Mouse (Mus musculus): Measurements from ENCODE around the gene Pde3a. TPM values are rescaled to one million over a fixed set of nuclear protein-coding genes. Genes with fewer than 3 reads are reported as not detected.

Pde3a gene
- polyA plus RNA-seq, 1 experiment, result 8.9 TPM

GRCm38 (mm10) chr6:141375155-141375554, 126.1 kb downstream of the Pde3a start:
- Histone ChIP-seq H3K4me1 (ENCODE audit: control insufficient read depth, insufficient read depth, low read length) (0 out of 2 replicates have a peak, but pooled peaks cover 2% of the 10 kb centered on the region), H3K4me3 (ENCODE audit: insufficient read depth, low read length) (no peak overlapping the region), H3K27ac (ENCODE audit: insufficient read depth, low read length) (no peak overlapping the region)
- TF ChIP-seq CTCF (IDR thresholded peaks at IDR 0.05; ENCODE audit: borderline replicate concordance, insufficient read depth, low read length), result no peak
- no peak for TF ChIP-seq POLR2A (IDR thresholded peaks at IDR 0.05; ENCODE audit: low read depth, low read length)

- H3K27ac ChIP-seq (ENCODE audit: insufficient read depth, low read length), result peak overlapping the region; percentile 32; the same call in 1 of the 2 replicates
- no peak overlapping the region for H3K4me3 ChIP-seq (ENCODE audit: insufficient read depth, low read length)
- TF ChIP-seq POLR2A (IDR thresholded peaks at IDR 0.05; ENCODE audit: low read depth, low read length), result no peak
- TF ChIP-seq CTCF (IDR thresholded peaks at IDR 0.05; ENCODE audit: borderline replicate concordance, insufficient read depth, low read length), result no peak
- H3K4me1 ChIP-seq (ENCODE audit: control insufficient read depth, insufficient read depth, low read length), result peaks cover 5% of the 10 kb centered on the region; the same call in 1 of the 2 replicates
Observed at GRCm38 (mm10) chr6:141380927-141381326, 131.9 kb downstream of the Pde3a start.

GRCm38 (mm10) chr6:141381473-141381872, 132.4 kb downstream of the Pde3a start:
- TF ChIP-seq POLR2A (IDR thresholded peaks at IDR 0.05; ENCODE audit: low read depth, low read length) (no peak), CTCF (IDR thresholded peaks at IDR 0.05; ENCODE audit: borderline replicate concordance, insufficient read depth, low read length) (no peak)
- H3K4me1 ChIP-seq (ENCODE audit: control insufficient read depth, insufficient read depth, low read length), result peaks cover 7% of the 10 kb centered on the region
- no peak overlapping the region for H3K4me3 ChIP-seq (ENCODE audit: insufficient read depth, low read length)
- H3K27ac ChIP-seq (ENCODE audit: insufficient read depth, low read length), result 0 out of 2 replicates have a peak overlapping the region, but pooled peaks have one; percentile 6

GRCm38 (mm10) chr6:141381881-141382370, 132.9 kb downstream of the Pde3a start:
- Histone ChIP-seq H3K27ac (ENCODE audit: insufficient read depth, low read length) (0 out of 2 replicates have a peak overlapping the region, but pooled peaks have one; percentile 6), H3K4me3 (ENCODE audit: insufficient read depth, low read length) (no peak overlapping the region), H3K4me1 (ENCODE audit: control insufficient read depth, insufficient read depth, low read length) (peaks cover 8% of the 10 kb centered on the region)
- TF ChIP-seq CTCF (IDR thresholded peaks at IDR 0.05; ENCODE audit: borderline replicate concordance, insufficient read depth, low read length) (no peak), POLR2A (IDR thresholded peaks at IDR 0.05; ENCODE audit: low read depth, low read length) (no peak)

GRCm38 (mm10) chr6:141388104-141388503, 139.0 kb downstream of the Pde3a start:
- H3K4me3 ChIP-seq (ENCODE audit: insufficient read depth, low read length), result no peak overlapping the region
- H3K27ac ChIP-seq (ENCODE audit: insufficient read depth, low read length), result peak overlapping the region; percentile 81
- TF ChIP-seq CTCF (IDR thresholded peaks at IDR 0.05; ENCODE audit: borderline replicate concordance, insufficient read depth, low read length) (no peak), POLR2A (IDR thresholded peaks at IDR 0.05; ENCODE audit: low read depth, low read length) (no peak)
- H3K4me1 ChIP-seq (ENCODE audit: control insufficient read depth, insufficient read depth, low read length), result peaks cover 4% of the 10 kb centered on the region; the same call in 1 of the 2 replicates

GRCm38 (mm10) chr6:141395926-141396325, 146.9 kb downstream of the Pde3a start:
- H3K27ac ChIP-seq (ENCODE audit: insufficient read depth, low read length), result peak overlapping the region; percentile 80

GRCm38 (mm10) chr6:141399411-141399810, 150.3 kb downstream of the Pde3a start:
- Histone ChIP-seq H3K27ac (ENCODE audit: insufficient read depth, low read length) (peak overlapping the region; percentile 86; the same call in 1 of the 2 replicates), H3K4me1 (ENCODE audit: control insufficient read depth, insufficient read depth, low read length) (peaks cover 9% of the 10 kb centered on the region), H3K4me3 (ENCODE audit: insufficient read depth, low read length) (no peak overlapping the region)
- TF ChIP-seq CTCF (IDR thresholded peaks at IDR 0.05; ENCODE audit: borderline replicate concordance, insufficient read depth, low read length), result no peak
- TF ChIP-seq POLR2A (IDR thresholded peaks at IDR 0.05; ENCODE audit: low read depth, low read length), result no peak

More at GRCm38 (mm10) chr6:141395926-141396325, 146.9 kb downstream of the Pde3a start:
- Histone ChIP-seq H3K4me1 (ENCODE audit: control insufficient read depth, insufficient read depth, low read length) (peaks cover 9% of the 10 kb centered on the region), H3K4me3 (ENCODE audit: insufficient read depth, low read length) (no peak overlapping the region)
- TF ChIP-seq POLR2A (IDR thresholded peaks at IDR 0.05; ENCODE audit: low read depth, low read length) (no peak), CTCF (IDR thresholded peaks at IDR 0.05; ENCODE audit: borderline replicate concordance, insufficient read depth, low read length) (no peak)

GRCm38 (mm10) chr6:141403943-141404342, 154.9 kb downstream of the Pde3a start:
- peaks cover 4% of the 10 kb centered on the region for H3K4me1 ChIP-seq (ENCODE audit: control insufficient read depth, insufficient read depth, low read length)
- no peak overlapping the region for H3K27ac ChIP-seq (ENCODE audit: insufficient read depth, low read length)

GRCm38 (mm10) chr6:141404649-141405048, 155.6 kb downstream of the Pde3a start:
- H3K27ac ChIP-seq (ENCODE audit: insufficient read depth, low read length), result no peak overlapping the region
- no peak for TF ChIP-seq CTCF (IDR thresholded peaks at IDR 0.05; ENCODE audit: borderline replicate concordance, insufficient read depth, low read length)
- no peak for TF ChIP-seq POLR2A (IDR thresholded peaks at IDR 0.05; ENCODE audit: low read depth, low read length)
- no peak overlapping the region for H3K4me3 ChIP-seq (ENCODE audit: insufficient read depth, low read length)
- peaks cover 3% of the 10 kb centered on the region for H3K4me1 ChIP-seq (ENCODE audit: control insufficient read depth, insufficient read depth, low read length)

More at GRCm38 (mm10) chr6:141403943-141404342, 154.9 kb downstream of the Pde3a start:
- no peak for TF ChIP-seq CTCF (IDR thresholded peaks at IDR 0.05; ENCODE audit: borderline replicate concordance, insufficient read depth, low read length)
- TF ChIP-seq POLR2A (IDR thresholded peaks at IDR 0.05; ENCODE audit: low read depth, low read length), result no peak
- no peak overlapping the region for H3K4me3 ChIP-seq (ENCODE audit: insufficient read depth, low read length)

GRCm38 (mm10) chr6:141405496-141405895, 156.4 kb downstream of the Pde3a start:
- TF ChIP-seq POLR2A (IDR thresholded peaks at IDR 0.05; ENCODE audit: low read depth, low read length), result no peak
- no peak for TF ChIP-seq CTCF (IDR thresholded peaks at IDR 0.05; ENCODE audit: borderline replicate concordance, insufficient read depth, low read length)
- H3K4me1 ChIP-seq (ENCODE audit: control insufficient read depth, insufficient read depth, low read length), result peaks cover 3% of the 10 kb centered on the region
- H3K4me3 ChIP-seq (ENCODE audit: insufficient read depth, low read length), result no peak overlapping the region
- H3K27ac ChIP-seq (ENCODE audit: insufficient read depth, low read length), result no peak overlapping the region

Data from embryonic fibroblast, embryonic 13.5 days (primary cell).